In the genomic region with DNA sequence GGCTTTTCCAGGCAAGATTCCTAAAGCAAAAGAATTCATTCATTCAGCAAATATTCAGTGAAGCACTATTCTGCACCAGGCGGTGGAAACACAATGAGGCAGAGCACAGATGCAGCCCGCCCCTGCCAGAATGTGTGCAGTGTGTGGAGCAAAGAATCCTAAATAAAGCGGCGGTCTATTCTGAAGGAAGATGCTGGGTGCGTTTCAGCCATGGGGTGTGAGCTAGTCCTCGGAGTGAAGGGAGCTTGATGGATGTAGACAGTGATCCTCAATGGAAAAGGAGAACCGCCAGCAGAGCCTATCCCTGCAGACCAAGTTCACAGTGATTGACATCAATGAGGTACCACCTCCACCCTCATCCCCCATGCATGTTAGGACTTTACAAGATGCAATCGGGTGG, we compare ENCODE assay signal across 14 mouse cellular contexts.
A peak's percentile ranks its signal among the peaks of the same experiment; 100 is the strongest.
DNase-seq lines count a peak whose midpoint lies in the region; ATAC-seq and TF ChIP-seq lines count a peak whose summit lies in the region.
"Had no signal": no experiment of that assay in that cellular context is flagged by ENCODE, and none has a peak within 500 bp of the region (broad histone marks: within the 10 kb centered on the region; RNA-seq: fewer than 3 reads in every experiment).

No protein-coding gene starts in this region.

- no peaks in the 10 kb centered on the region for H3K36me3 ChIP-seq in hindbrain, embryonic 10.5 days
- H3K36me3 ChIP-seq in hindbrain, embryonic 16.5 days (ENCODE audit: control insufficient read depth, insufficient read depth, low read length) = no peaks in the 10 kb centered on the region
- no peaks in the 10 kb centered on the region for H3K36me3 ChIP-seq in neural tube, embryonic 13.5 days
- no peaks in the 10 kb centered on the region for H3K36me3 ChIP-seq in midbrain, embryonic 12.5 days
- H3K36me3 ChIP-seq: heart, embryonic 10.5 days had no signal

- TF ChIP-seq POLR2A in lung, adult 2 months (IDR thresholded peaks at IDR 0.05; ENCODE audit: borderline replicate concordance, extremely low read depth, low read depth, low read length) = no peak

- no peak overlapping the region for H3K9ac ChIP-seq in hindbrain, embryonic 16.5 days (ENCODE audit: low read depth, low read length)
- no peak overlapping the region for H3K9ac ChIP-seq in neural tube, embryonic 13.5 days
- no peak overlapping the region for H3K9ac ChIP-seq in midbrain, embryonic 12.5 days (replicated peaks)

- peaks cover 15% of the 10 kb centered on the region for H3K4me1 ChIP-seq in hindbrain, embryonic 10.5 days (replicated peaks)
- no peaks in the 10 kb centered on the region for H3K4me1 ChIP-seq in hindbrain, embryonic 16.5 days (ENCODE audit: control insufficient read depth, insufficient read depth, low read depth, low read length)
- no peaks in the 10 kb centered on the region for H3K4me1 ChIP-seq in neural tube, embryonic 13.5 days (replicated peaks)
- H3K4me1 ChIP-seq in midbrain, embryonic 12.5 days = peaks cover 10% of the 10 kb centered on the region; the same call in 1 of the 2 replicates
- no peaks in the 10 kb centered on the region for H3K4me1 ChIP-seq in lung, adult 2 months (ENCODE audit: control insufficient read depth, insufficient read depth, low read length)
- H3K4me1 ChIP-seq: heart, embryonic 10.5 days; megakaryocyte, embryonic 14.5 days had no signal

- TF ChIP-seq CTCF in lung, adult 2 months (IDR thresholded peaks at IDR 0.05; ENCODE audit: insufficient read depth, low read length) = no peak

- no peak for ATAC-seq in hindbrain, embryonic 16.5 days
- ATAC-seq in neural tube, embryonic 13.5 days (ENCODE audit: low read depth) = 0 out of 2 replicates have a peak, but pooled peaks have one; percentile 36
- peak; percentile 56; the same call in 1 of the 2 replicates for ATAC-seq in midbrain, embryonic 12.5 days (ENCODE audit: low FRiP score, low read depth)

- H3K4me2 ChIP-seq in hindbrain, embryonic 16.5 days (ENCODE audit: low read length) = no peak overlapping the region
- H3K4me2 ChIP-seq in neural tube, embryonic 13.5 days = no peak overlapping the region
- H3K4me2 ChIP-seq in midbrain, embryonic 12.5 days (replicated peaks) = no peak overlapping the region

- peaks cover 71% of the 10 kb centered on the region for H3K27me3 ChIP-seq in hindbrain, embryonic 10.5 days (ENCODE audit: insufficient read depth, poor library complexity, severe bottlenecking)
- peaks cover 2% of the 10 kb centered on the region; the same call in 1 of the 2 replicates for H3K27me3 ChIP-seq in hindbrain, embryonic 16.5 days (replicated peaks; ENCODE audit: control insufficient read depth, insufficient read depth, low read length)
- H3K27me3 ChIP-seq in neural tube, embryonic 13.5 days = peaks cover 6% of the 10 kb centered on the region
- peaks cover 22% of the 10 kb centered on the region; the same call in 1 of the 2 replicates for H3K27me3 ChIP-seq in midbrain, embryonic 12.5 days

- no peaks in the 10 kb centered on the region for H3K9me3 ChIP-seq in hindbrain, embryonic 10.5 days
- no peaks in the 10 kb centered on the region for H3K9me3 ChIP-seq in hindbrain, embryonic 16.5 days (ENCODE audit: control insufficient read depth, low read length)
- H3K9me3 ChIP-seq in neural tube, embryonic 13.5 days = no peaks in the 10 kb centered on the region
- no peaks in the 10 kb centered on the region for H3K9me3 ChIP-seq in midbrain, embryonic 12.5 days
- H3K9me3 ChIP-seq: heart, embryonic 10.5 days; megakaryocyte, embryonic 14.5 days had no signal

- peak overlapping the region; percentile 62; the same call in 1 of the 2 replicates for H3K27ac ChIP-seq in hindbrain, embryonic 10.5 days
- no peak overlapping the region for H3K27ac ChIP-seq in hindbrain, embryonic 16.5 days (ENCODE audit: low read depth, low read length)
- no peak overlapping the region for H3K27ac ChIP-seq in neural tube, embryonic 13.5 days (replicated peaks)
- H3K27ac ChIP-seq in midbrain, embryonic 12.5 days (replicated peaks) = no peak overlapping the region; the same call in 1 of the 2 replicates
- H3K27ac ChIP-seq: heart, embryonic 10.5 days had no signal

- DNase-seq in hindbrain, embryonic 10.5 days (ENCODE audit: low spot score) = peak; percentile 23
- DNase-seq in neural tube, embryonic 10.5 days (ENCODE audit: extremely low spot score, low spot score) = no peak
- peak; percentile 10 for DNase-seq in right cerebral cortex, postnatal 4 days
- no peak for DNase-seq in lung, adult 2 months
- DNase-seq in kidney, postnatal 36 days = no peak
- DNase-seq: cerebellum, adult 9-11 months; heart, postnatal 36 days; kidney, adult 18-20 months; liver had no signal

- no peak overlapping the region for H3K4me3 ChIP-seq in hindbrain, embryonic 10.5 days
- H3K4me3 ChIP-seq in hindbrain, embryonic 16.5 days (ENCODE audit: low read length) = no peak overlapping the region
- H3K4me3 ChIP-seq in neural tube, embryonic 13.5 days = no peak overlapping the region
- H3K4me3 ChIP-seq in midbrain, embryonic 12.5 days = no peak overlapping the region
- H3K4me3 ChIP-seq in lung, adult 2 months (replicated peaks; ENCODE audit: extremely low read depth, low read depth, low read length) = no peak overlapping the region
- H3K4me3 ChIP-seq: heart, embryonic 10.5 days; megakaryocyte, embryonic 14.5 days had no signal

- 53% methylated on average over 8 of the region's 8 CpGs for WGBS in hindbrain, embryonic 10.5 days
- WGBS in hindbrain, embryonic 16.5 days = 25% methylated on average over 8 of the region's 8 CpGs
- WGBS in neural tube, embryonic 13.5 days = 41% methylated on average over 8 of the region's 8 CpGs
- 55% methylated on average over 8 of the region's 8 CpGs for WGBS in midbrain, embryonic 12.5 days
- WGBS in lung, adult 2 months = 84% methylated on average over 8 of the region's 8 CpGs

Comparison
In these comparisons a context has a peak if more than half of its experiments do, and no peak if none do; other contexts are left out.
1. DNase-seq: peak in hindbrain, embryonic 10.5 days (single experiment) and right cerebral cortex, postnatal 4 days (single experiment); none in neural tube, embryonic 10.5 days (single experiment), lung, adult 2 months (single experiment) and kidney, postnatal 36 days (0 of 2).